Comparison of ENCODE assay signal across 8 mouse cellular contexts in genomic region chr5:146904404-146904803, GRCm38 (mm10). TPM values are rescaled to one million over a fixed set of nuclear protein-coding genes. Genes with fewer than 3 reads are reported as not detected.
DNase-seq lines count a peak whose midpoint lies in the region; ATAC-seq and TF ChIP-seq lines count a peak whose summit lies in the region.

No protein-coding gene starts in this region.

- no peak overlapping the region for H3K27ac ChIP-seq in limb, embryonic 10.5 days
- no peak overlapping the region for H3K27ac ChIP-seq in midbrain, embryonic 13.5 days
- no peak overlapping the region for H3K27ac ChIP-seq in small intestine, adult 2 months (ENCODE audit: insufficient read depth, low read depth, low read length)

- no peak; the same call in 1 of the 2 replicates for ATAC-seq in cerebellum, adult (ENCODE audit: insufficient number of reproducible peaks, low FRiP score, low TSS enrichment)
- ATAC-seq in midbrain, embryonic 13.5 days: peak; percentile 47

- no peaks in the 10 kb centered on the region for H3K9me3 ChIP-seq in limb, embryonic 10.5 days (replicated peaks)
- no peaks in the 10 kb centered on the region for H3K9me3 ChIP-seq in midbrain, embryonic 13.5 days

- intact Hi-C loops in gastrocnemius, postnatal 36 days (cut with DNase I): loop anchor here (1.0 to 2.0 kb wide), 2 partner anchors 198 to 414 kb away; no protein-coding TSS in a partner anchor

- peaks cover 9% of the 10 kb centered on the region for H3K4me1 ChIP-seq in limb, embryonic 10.5 days
- peaks cover 4% of the 10 kb centered on the region for H3K4me1 ChIP-seq in midbrain, embryonic 13.5 days (replicated peaks)
- H3K4me1 ChIP-seq in small intestine, adult 2 months (ENCODE audit: control insufficient read depth, insufficient read depth, insufficient read length, low read length): no peaks in the 10 kb centered on the region

- H3K9ac ChIP-seq in midbrain, embryonic 13.5 days (replicated peaks): no peak overlapping the region

- no peaks in the 10 kb centered on the region for H3K27me3 ChIP-seq in limb, embryonic 10.5 days (ENCODE audit: low read depth, poor library complexity, severe bottlenecking)
- H3K27me3 ChIP-seq in midbrain, embryonic 13.5 days: peaks cover 16% of the 10 kb centered on the region
- H3K27me3 ChIP-seq in small intestine, adult 2 months (ENCODE audit: control insufficient read depth, insufficient read depth, low read length): no peaks in the 10 kb centered on the region

- peak; percentile 59 for DNase-seq in cerebellum, adult 11 months
- peak; percentile 66 for DNase-seq in embryo, embryonic 11.5 days (ENCODE audit: low read depth, low spot score)
- peak; percentile 29 to 67 for DNase-seq in gastrocnemius, postnatal 36 days
- DNase-seq in kidney, adult 18-20 months: peak; percentile 80
- DNase-seq in limb, embryonic 10.5 days (ENCODE audit: low spot score): peak; percentile 76

- TF ChIP-seq POLR2A in small intestine, adult 2 months (IDR thresholded peaks at IDR 0.05; ENCODE audit: low read depth, low read length): no peak

- TF ChIP-seq CTCF in small intestine, adult 2 months (IDR thresholded peaks at IDR 0.05; ENCODE audit: extremely low read depth, insufficient read length, insufficient replicate concordance, low read depth, low read length): peak; percentile 39; the same call in 1 of the 2 replicates

- WGBS in limb, embryonic 10.5 days: 48% methylated on average over 8 of the region's 8 CpGs
- 38% methylated on average over 8 of the region's 8 CpGs for WGBS in midbrain, embryonic 13.5 days
- 20% methylated on average over 8 of the region's 8 CpGs for WGBS in small intestine, adult 2 months

- H3K36me3 ChIP-seq in limb, embryonic 10.5 days: no peaks in the 10 kb centered on the region
- no peaks in the 10 kb centered on the region for H3K36me3 ChIP-seq in midbrain, embryonic 13.5 days
- H3K36me3 ChIP-seq in small intestine, adult 2 months (ENCODE audit: control insufficient read depth, insufficient read depth, low read length): no peaks in the 10 kb centered on the region

- H3K4me3 ChIP-seq in limb, embryonic 10.5 days: no peak overlapping the region
- H3K4me3 ChIP-seq in midbrain, embryonic 13.5 days (replicated peaks): no peak overlapping the region
- H3K4me3 ChIP-seq in small intestine, adult 2 months (ENCODE audit: low read depth, low read length): no peak overlapping the region

- H3K4me2 ChIP-seq in midbrain, embryonic 13.5 days (replicated peaks): no peak overlapping the region

RNA-seq across cellular contexts. Expression of gene Gtf3a, which starts 44.1 kb away (rescaled TPM):
- total RNA-seq in gastrocnemius, postnatal 36 days (2021): 10 to 100 TPM; 24.6 to 26.5 TPM
- polyA plus RNA-seq in limb, embryonic 10.5 days (2016; fragmentation: Nextera tagmentation; extraction: Ambion mirVana): 141 and 159 TPM in 2 replicates
- polyA plus RNA-seq in midbrain, embryonic 13.5 days (2015; fragmentation: Nextera tagmentation; extraction: Ambion mirVana): 98.2 and 99.9 TPM in 2 replicates
- polyA plus RNA-seq in small intestine, adult 2 months (2012; rRNA removed): 31.9 and 51.6 TPM in 2 replicates

RNA-seq across cellular contexts. Expression of gene Mtif3, which starts 59.2 kb away (rescaled TPM):
- 10 to 100 TPM; 17.6 to 20.6 TPM for total RNA-seq in gastrocnemius, postnatal 36 days (2021)
- 19.1 and 21.0 TPM in 2 replicates for polyA plus RNA-seq in limb, embryonic 10.5 days (2016; fragmentation: Nextera tagmentation; extraction: Ambion mirVana)
- polyA plus RNA-seq in midbrain, embryonic 13.5 days (2015; fragmentation: Nextera tagmentation; extraction: Ambion mirVana): 25.9 and 30.6 TPM in 2 replicates
- polyA plus RNA-seq in small intestine, adult 2 months (2012; rRNA removed): 7.2 and 13.1 TPM in 2 replicates

RNA-seq across cellular contexts. Expression of gene Rasl11a, which starts 59.5 kb away (rescaled TPM):
- total RNA-seq in gastrocnemius, postnatal 36 days (2021): 1 to 10 TPM; 1.4 to 1.5 TPM
- 30.9 and 40.1 TPM in 2 replicates for polyA plus RNA-seq in limb, embryonic 10.5 days (2016; fragmentation: Nextera tagmentation; extraction: Ambion mirVana)
- polyA plus RNA-seq in midbrain, embryonic 13.5 days (2015; fragmentation: Nextera tagmentation; extraction: Ambion mirVana): 11.0 and 12.5 TPM in 2 replicates
- 5.8 TPM in 2 replicates for polyA plus RNA-seq in small intestine, adult 2 months (2012; rRNA removed)
